Mouse (Mus musculus): ENCODE measurements at regions not wholly inside any gene's neighbourhood (a gene's known extent, or its start where the extent isn't known, plus 50 kb on each side); places are given as distances from the start of the nearest gene placed in this dataset.
A peak's percentile ranks its signal among the peaks of the same experiment; 100 is the strongest.

DNA sequence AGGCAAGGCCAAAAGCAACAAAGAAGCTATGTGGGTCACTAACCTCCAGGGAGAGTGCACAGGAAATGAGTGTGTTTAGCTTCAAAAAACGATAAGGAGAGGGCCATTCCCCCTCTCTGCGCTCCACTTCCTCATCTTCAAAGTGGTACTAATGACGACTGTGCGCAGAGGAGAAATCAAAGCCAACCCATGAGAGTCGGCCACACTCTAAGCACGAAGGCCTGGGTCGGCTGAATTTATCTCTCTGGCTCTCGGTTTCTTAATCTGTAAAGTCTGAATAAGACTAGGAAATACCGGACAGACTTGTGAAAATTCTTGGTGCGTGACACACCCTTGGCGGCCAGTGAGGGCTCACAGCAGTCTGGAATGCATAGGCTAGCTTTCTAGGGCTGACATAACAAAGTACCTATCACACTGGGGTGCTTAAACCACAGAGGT lies 200.9 kb downstream of the Ankrd50 start:
- peak overlapping the region; percentile 16; the same call in 1 of the 2 replicates for H3K4me2 ChIP-seq (ENCODE audit: low read length)
- WGBS: 15% methylated on average over 11 of the region's 11 CpGs

DNA sequence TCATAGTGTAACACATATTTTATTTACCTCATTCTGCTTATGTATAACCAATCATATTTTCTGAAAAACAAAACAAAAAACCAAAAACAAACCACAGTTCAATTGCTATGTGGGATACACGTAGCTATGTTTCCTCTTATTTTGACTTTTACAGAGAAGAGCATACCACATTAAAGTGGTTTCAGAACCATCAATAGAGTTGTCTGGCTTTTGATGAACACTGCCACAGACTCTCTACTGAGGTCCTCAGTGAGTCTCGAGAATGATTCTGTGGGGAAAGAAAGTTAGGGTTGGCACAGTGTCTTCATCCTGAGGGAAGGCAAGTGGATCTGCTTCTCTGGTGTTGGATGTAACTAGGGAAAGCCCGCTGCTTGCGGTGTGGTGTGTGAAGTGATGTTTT lies 201.8 kb downstream of the Ankrd50 start:
- Histone ChIP-seq H3K27me3 (ENCODE audit: control insufficient read depth, insufficient read depth, low read length) (no peaks in the 10 kb centered on the region), H3K4me2 (ENCODE audit: low read length) (no peak overlapping the region), H3K9me3 (ENCODE audit: control insufficient read depth, low read length) (no peaks in the 10 kb centered on the region), H3K4me1 (ENCODE audit: control insufficient read depth in 2 of 2, insufficient read depth in 2 of 2, low read length in 2 of 2) (peaks cover 23 to 41% of the 10 kb centered on the region in 2 experiments), H3K36me3 (ENCODE audit: control insufficient read depth, insufficient read depth, low read length) (no peaks in the 10 kb centered on the region), H3K4me3 (ENCODE audit: control insufficient read depth in 1 of 2, insufficient read depth in 1 of 2, low read depth in 1 of 2, low read length in 2 of 2) (no peak overlapping the region), H3K9ac (ENCODE audit: low read length) (no peak overlapping the region), H3K27ac (replicated peaks in 1 of 2; ENCODE audit: control insufficient read depth in 1 of 2, insufficient read depth in 1 of 2, low read depth in 2 of 2, low read length in 2 of 2) (no peak overlapping the region)
- WGBS: 92% methylated on average over 4 of the region's 4 CpGs
- ATAC-seq (ENCODE audit: insufficient number of reproducible peaks, insufficient read depth, low FRiP score, low read depth): no peak

More for the DNA sequence above, 200.9 kb downstream of the Ankrd50 start:
- peaks cover 23 to 45% of the 10 kb centered on the region in 2 experiments for H3K4me1 ChIP-seq (ENCODE audit: control insufficient read depth in 2 of 2, insufficient read depth in 2 of 2, low read length in 2 of 2)
- no peaks in the 10 kb centered on the region for H3K36me3 ChIP-seq (ENCODE audit: control insufficient read depth, insufficient read depth, low read length)
- peak overlapping the region; percentile 80 to 81 for H3K27ac ChIP-seq (replicated peaks in 1 of 2; ENCODE audit: control insufficient read depth in 1 of 2, insufficient read depth in 1 of 2, low read depth in 2 of 2, low read length in 2 of 2)
- peak overlapping the region; percentile 48 for H3K9ac ChIP-seq (ENCODE audit: low read length)
- peak; percentile 79 for ATAC-seq (ENCODE audit: insufficient number of reproducible peaks, insufficient read depth, low FRiP score, low read depth)
- H3K4me3 ChIP-seq (ENCODE audit: control insufficient read depth in 1 of 2, insufficient read depth in 1 of 2, low read depth in 1 of 2, low read length in 2 of 2): no peak overlapping the region
- H3K9me3 ChIP-seq (ENCODE audit: control insufficient read depth, low read length): no peaks in the 10 kb centered on the region
- H3K27me3 ChIP-seq (ENCODE audit: control insufficient read depth, insufficient read depth, low read length): no peaks in the 10 kb centered on the region

DNA sequence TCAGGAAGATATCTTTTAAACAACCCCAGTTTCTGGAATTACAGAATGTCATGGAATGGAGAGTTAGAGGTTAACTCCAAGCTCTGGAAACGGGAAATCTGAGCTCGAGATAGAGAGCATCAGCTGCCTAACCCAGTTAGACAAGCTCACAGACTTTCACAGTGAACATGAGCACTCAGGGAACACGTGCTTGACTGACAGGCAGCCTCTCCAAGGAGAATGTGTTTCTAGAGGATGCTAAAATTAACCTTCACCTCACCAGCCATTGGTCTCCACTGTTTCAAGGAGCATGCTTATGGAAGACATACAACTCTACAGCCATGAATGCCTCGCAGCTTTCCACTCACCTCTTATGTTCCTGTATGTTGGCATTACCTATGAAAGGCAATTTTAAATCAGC lies 203.0 kb downstream of the Ankrd50 start:
- Histone ChIP-seq H3K4me2 (ENCODE audit: low read length) (no peak overlapping the region), H3K4me3 (ENCODE audit: control insufficient read depth in 1 of 2, insufficient read depth in 1 of 2, low read depth in 1 of 2, low read length in 2 of 2) (no peak overlapping the region), H3K27ac (replicated peaks in 1 of 2; ENCODE audit: control insufficient read depth in 1 of 2, insufficient read depth in 1 of 2, low read depth in 2 of 2, low read length in 2 of 2) (peak overlapping the region; percentile 67 to 69), H3K36me3 (ENCODE audit: control insufficient read depth, insufficient read depth, low read length) (no peaks in the 10 kb centered on the region), H3K4me1 (ENCODE audit: control insufficient read depth in 2 of 2, insufficient read depth in 2 of 2, low read length in 2 of 2) (peaks cover 23 to 41% of the 10 kb centered on the region in 2 experiments), H3K27me3 (ENCODE audit: control insufficient read depth, insufficient read depth, low read length) (no peaks in the 10 kb centered on the region), H3K9ac (ENCODE audit: low read length) (no peak overlapping the region), H3K9me3 (ENCODE audit: control insufficient read depth, low read length) (no peaks in the 10 kb centered on the region)
- ATAC-seq (ENCODE audit: insufficient number of reproducible peaks, insufficient read depth, low FRiP score, low read depth): 0 out of 2 replicates have a peak, but pooled peaks have one; percentile 64
- 17% methylated on average over 4 of the region's 4 CpGs for WGBS

DNA sequence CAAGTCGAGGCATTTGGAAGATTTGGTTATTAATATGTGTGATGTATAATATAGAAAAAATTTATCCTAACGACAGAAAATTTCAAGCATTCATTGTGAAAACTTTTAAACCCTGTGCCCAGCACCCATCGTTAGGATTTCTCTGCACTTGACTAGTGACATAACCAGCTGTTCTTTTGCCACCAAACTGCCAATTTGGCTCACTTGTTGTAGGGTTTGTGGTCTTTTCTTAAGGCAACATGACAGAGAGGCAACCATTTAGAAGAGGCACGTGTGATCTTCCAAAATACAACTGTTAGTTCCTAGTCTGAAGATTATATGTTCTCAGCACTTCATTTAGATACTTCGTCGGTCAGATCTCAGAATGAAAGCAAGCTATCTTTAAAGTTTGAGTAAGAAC lies 203.8 kb downstream of the Ankrd50 start:
- Histone ChIP-seq H3K4me2 (ENCODE audit: low read length) (no peak overlapping the region), H3K27me3 (ENCODE audit: control insufficient read depth, insufficient read depth, low read length) (no peaks in the 10 kb centered on the region), H3K27ac (replicated peaks in 1 of 2; ENCODE audit: control insufficient read depth in 1 of 2, insufficient read depth in 1 of 2, low read depth in 2 of 2, low read length in 2 of 2) (0 out of 4 replicates have a peak overlapping the region, but pooled peaks of 1 of the 2 experiments have one; percentile 69), H3K36me3 (ENCODE audit: control insufficient read depth, insufficient read depth, low read length) (no peaks in the 10 kb centered on the region), H3K9me3 (ENCODE audit: control insufficient read depth, low read length) (no peaks in the 10 kb centered on the region), H3K4me3 (ENCODE audit: control insufficient read depth in 1 of 2, insufficient read depth in 1 of 2, low read depth in 1 of 2, low read length in 2 of 2) (no peak overlapping the region), H3K9ac (ENCODE audit: low read length) (no peak overlapping the region), H3K4me1 (ENCODE audit: control insufficient read depth in 2 of 2, insufficient read depth in 2 of 2, low read length in 2 of 2) (peaks cover 23 to 41% of the 10 kb centered on the region in 2 experiments)
- WGBS: 82% methylated on average over 6 of the region's 6 CpGs
- no peak for ATAC-seq (ENCODE audit: insufficient number of reproducible peaks, insufficient read depth, low FRiP score, low read depth)

DNA sequence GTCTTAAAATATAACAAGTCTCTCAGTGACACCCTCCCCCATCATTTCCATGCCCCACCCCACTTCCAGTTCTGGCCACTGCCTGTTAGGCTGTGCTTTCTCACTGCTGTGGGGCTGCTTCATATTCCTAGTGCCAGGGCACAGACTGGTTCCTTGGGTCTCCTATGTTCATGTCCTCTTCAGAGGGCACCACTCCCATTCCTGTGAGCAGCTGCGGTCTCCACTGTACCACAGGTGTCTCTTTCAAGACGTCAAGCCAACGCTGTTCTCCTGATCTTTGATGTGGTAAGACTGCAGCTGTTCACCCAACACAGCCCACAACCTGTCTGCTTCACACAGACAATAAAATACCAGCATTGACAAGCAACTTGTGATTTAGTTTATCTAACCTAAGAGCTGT lies 204.5 kb downstream of the Ankrd50 start:
- H3K36me3 ChIP-seq (ENCODE audit: control insufficient read depth, insufficient read depth, low read length): no peaks in the 10 kb centered on the region
- no peak overlapping the region for H3K9ac ChIP-seq (ENCODE audit: low read length)
- peaks cover 23 to 41% of the 10 kb centered on the region in 2 experiments for H3K4me1 ChIP-seq (ENCODE audit: control insufficient read depth in 2 of 2, insufficient read depth in 2 of 2, low read length in 2 of 2)
- no peak for ATAC-seq (ENCODE audit: insufficient number of reproducible peaks, insufficient read depth, low FRiP score, low read depth)
- no peak overlapping the region for H3K4me2 ChIP-seq (ENCODE audit: low read length)
- no peak overlapping the region; a peak in 1 of 4 replicates for H3K27ac ChIP-seq (replicated peaks in 1 of 2; ENCODE audit: control insufficient read depth in 1 of 2, insufficient read depth in 1 of 2, low read depth in 2 of 2, low read length in 2 of 2)
- no peaks in the 10 kb centered on the region for H3K27me3 ChIP-seq (ENCODE audit: control insufficient read depth, insufficient read depth, low read length)
- no peaks in the 10 kb centered on the region for H3K9me3 ChIP-seq (ENCODE audit: control insufficient read depth, low read length)
- 79% methylated on average over 3 of the region's 3 CpGs for WGBS
- no peak overlapping the region for H3K4me3 ChIP-seq (ENCODE audit: control insufficient read depth in 1 of 2, insufficient read depth in 1 of 2, low read depth in 1 of 2, low read length in 2 of 2)

DNA sequence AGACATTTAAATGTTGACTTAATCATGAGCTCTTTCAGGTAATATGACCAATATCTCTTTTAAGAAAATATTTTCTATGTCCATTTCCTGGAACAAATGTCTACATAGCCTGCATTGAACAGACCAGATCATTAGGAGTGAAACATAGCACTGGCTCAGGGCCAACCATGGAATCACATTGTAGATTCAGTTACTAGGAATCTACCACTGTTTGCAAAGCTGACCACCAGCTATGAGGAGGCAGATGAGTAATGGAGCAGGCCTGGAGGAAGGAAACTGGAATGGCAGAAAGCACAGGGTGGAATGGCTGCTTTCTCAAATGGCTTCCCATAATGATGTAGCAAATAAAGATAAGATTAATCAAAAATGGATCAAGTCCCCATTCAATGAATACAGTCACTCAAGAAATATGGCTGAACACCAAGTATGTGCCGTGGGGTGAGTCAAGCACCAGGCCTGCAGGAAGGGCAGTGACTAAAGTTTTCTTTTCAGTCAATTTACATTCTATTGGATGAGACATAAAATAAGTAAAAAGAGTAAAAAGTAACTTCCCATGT lies 207.6 kb downstream of the Ankrd50 start:
- no peaks in the 10 kb centered on the region for H3K9me3 ChIP-seq (ENCODE audit: control insufficient read depth, low read length)
- no peak overlapping the region for H3K4me3 ChIP-seq (ENCODE audit: control insufficient read depth in 1 of 2, insufficient read depth in 1 of 2, low read depth in 1 of 2, low read length in 2 of 2)
- no peak overlapping the region for H3K9ac ChIP-seq (ENCODE audit: low read length)
- WGBS: 68% methylated on average over 1 of the region's 1 CpGs
- H3K27me3 ChIP-seq (ENCODE audit: control insufficient read depth, insufficient read depth, low read length): no peaks in the 10 kb centered on the region
- no peak overlapping the region for H3K27ac ChIP-seq (replicated peaks in 1 of 2; ENCODE audit: control insufficient read depth in 1 of 2, insufficient read depth in 1 of 2, low read depth in 2 of 2, low read length in 2 of 2)
- no peak overlapping the region for H3K4me2 ChIP-seq (ENCODE audit: low read length)
- no peaks in the 10 kb centered on the region for H3K36me3 ChIP-seq (ENCODE audit: control insufficient read depth, insufficient read depth, low read length)
- ATAC-seq (ENCODE audit: insufficient number of reproducible peaks, insufficient read depth, low FRiP score, low read depth): no peak
- peaks cover 7 to 25% of the 10 kb centered on the region in 2 experiments for H3K4me1 ChIP-seq (ENCODE audit: control insufficient read depth in 2 of 2, insufficient read depth in 2 of 2, low read length in 2 of 2)

DNA sequence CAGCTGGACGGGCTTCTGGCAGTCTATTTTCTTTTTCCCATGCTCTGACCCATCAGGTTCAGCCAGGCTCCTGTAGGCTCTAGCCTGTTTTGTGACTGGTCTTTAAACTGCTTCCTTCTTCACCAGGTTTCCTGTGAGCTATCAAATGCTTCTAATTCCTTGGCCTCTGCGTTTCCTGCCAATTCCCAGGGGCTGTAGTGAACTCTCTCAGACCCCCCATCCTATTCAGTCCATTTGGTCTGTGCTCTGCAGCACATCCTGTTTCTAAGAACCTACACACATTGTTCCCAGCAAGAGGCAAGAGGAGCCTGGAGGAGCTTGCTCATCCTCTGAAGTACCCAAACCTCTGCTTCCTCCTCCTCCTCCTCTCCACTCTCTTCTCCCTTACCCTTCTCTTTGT lies 209.3 kb downstream of the Ankrd50 start:
- no peaks in the 10 kb centered on the region for H3K36me3 ChIP-seq (ENCODE audit: control insufficient read depth, insufficient read depth, low read length)
- no peak overlapping the region for H3K9ac ChIP-seq (ENCODE audit: low read length)
- ATAC-seq (ENCODE audit: insufficient number of reproducible peaks, insufficient read depth, low FRiP score, low read depth): peak; percentile 80
- no peaks in the 10 kb centered on the region for H3K9me3 ChIP-seq (ENCODE audit: control insufficient read depth, low read length)
- H3K4me1 ChIP-seq (ENCODE audit: control insufficient read depth in 2 of 2, insufficient read depth in 2 of 2, low read length in 2 of 2): peaks cover 2 to 8% of the 10 kb centered on the region in 2 experiments; a peak in 3 of 4 replicates
- no peak overlapping the region for H3K4me2 ChIP-seq (ENCODE audit: low read length)
- no peaks in the 10 kb centered on the region for H3K27me3 ChIP-seq (ENCODE audit: control insufficient read depth, insufficient read depth, low read length)
- H3K4me3 ChIP-seq (ENCODE audit: control insufficient read depth in 1 of 2, insufficient read depth in 1 of 2, low read depth in 1 of 2, low read length in 2 of 2): no peak overlapping the region
- 41% methylated on average over 2 of the region's 2 CpGs for WGBS
- peak overlapping the region; percentile 12 to 58 for H3K27ac ChIP-seq (replicated peaks in 1 of 2; ENCODE audit: control insufficient read depth in 1 of 2, insufficient read depth in 1 of 2, low read depth in 2 of 2, low read length in 2 of 2)

DNA sequence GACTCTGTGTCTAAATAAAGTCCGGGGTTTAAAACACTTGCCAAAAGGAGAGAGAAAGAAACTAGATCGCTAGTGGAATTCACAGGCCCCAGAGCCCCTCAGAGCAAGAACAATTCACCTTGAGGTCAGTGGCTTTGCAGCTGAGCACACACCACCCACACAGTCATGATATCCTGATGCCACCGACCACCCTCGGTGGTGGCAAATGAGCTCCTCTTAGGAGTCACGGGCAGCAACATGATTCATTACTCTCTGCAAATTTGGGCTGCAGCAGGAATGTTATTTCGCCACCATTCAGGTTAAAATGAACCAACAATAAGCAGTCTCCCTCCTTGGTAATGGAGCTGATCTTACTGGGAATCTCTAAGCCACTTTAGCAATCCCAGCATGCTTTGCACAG lies 213.9 kb downstream of the Ankrd50 start:
- WGBS: 58% methylated on average over 6 of the region's 6 CpGs
- H3K4me2 ChIP-seq (ENCODE audit: low read length): no peak overlapping the region

More for the DNA sequence above, 213.9 kb downstream of the Ankrd50 start:
- Histone ChIP-seq H3K9ac (ENCODE audit: low read length) (no peak overlapping the region), H3K27me3 (ENCODE audit: control insufficient read depth, insufficient read depth, low read length) (no peaks in the 10 kb centered on the region), H3K36me3 (ENCODE audit: control insufficient read depth, insufficient read depth, low read length) (no peaks in the 10 kb centered on the region), H3K9me3 (ENCODE audit: control insufficient read depth, low read length) (0 out of 2 replicates have a peak, but pooled peaks cover 2% of the 10 kb centered on the region), H3K4me3 (ENCODE audit: control insufficient read depth in 1 of 2, insufficient read depth in 1 of 2, low read depth in 1 of 2, low read length in 2 of 2) (no peak overlapping the region), H3K4me1 (ENCODE audit: control insufficient read depth in 2 of 2, insufficient read depth in 2 of 2, low read length in 2 of 2) (peaks cover 0 to 3% of the 10 kb centered on the region in 2 experiments; a peak in 1 of 4 replicates), H3K27ac (replicated peaks in 1 of 2; ENCODE audit: control insufficient read depth in 1 of 2, insufficient read depth in 1 of 2, low read depth in 2 of 2, low read length in 2 of 2) (no peak overlapping the region)
- no peak for ATAC-seq (ENCODE audit: insufficient number of reproducible peaks, insufficient read depth, low FRiP score, low read depth)

Measured in heart, embryonic 14.5 days (tissue).